Mouse (Mus musculus) embryonic fibroblast, embryonic 13.5 days (primary cell): ENCODE data around the gene Yars2.

Experiments
- CTCF ChIP-seq: IDR thresholded peaks from 2 replicates; pipeline ENCODE4 v1.5.1; 2011; ENCODE audit warnings: mild to moderate bottlenecking, control low read depth, low read length, moderate library complexity, borderline replicate concordance; ENCODE audit not compliant: insufficient read depth
- POLR2A ChIP-seq: IDR thresholded peaks from 2 replicates; pipeline ENCODE4 v1.6.1; 2011; ENCODE audit warnings: low read depth, mild to moderate bottlenecking, control low read depth, low read length, moderate library complexity

GRCm38 (mm10) chr16:16325775-16326336 is 23.1 kb downstream of the Yars2 start:
- TF ChIP-seq POLR2A (no peak), CTCF (no peak)
